Mouse (Mus musculus) stomach, postnatal 0 days (tissue): Measurements from ENCODE around the gene Prrg1.

ENCODE experiments used
- CTCF ChIP-seq: IDR thresholded peaks from 2 replicates; pipeline ENCODE4 v1.5.1; 2016; ENCODE audit warnings: antibody characterized with exemption, low read depth, mild to moderate bottlenecking, moderate library complexity
- EP300 ChIP-seq: optimal IDR thresholded peaks from 2 replicates; pipeline ENCODE3; 2016; ENCODE audit warnings: antibody characterized with exemption

DNA sequence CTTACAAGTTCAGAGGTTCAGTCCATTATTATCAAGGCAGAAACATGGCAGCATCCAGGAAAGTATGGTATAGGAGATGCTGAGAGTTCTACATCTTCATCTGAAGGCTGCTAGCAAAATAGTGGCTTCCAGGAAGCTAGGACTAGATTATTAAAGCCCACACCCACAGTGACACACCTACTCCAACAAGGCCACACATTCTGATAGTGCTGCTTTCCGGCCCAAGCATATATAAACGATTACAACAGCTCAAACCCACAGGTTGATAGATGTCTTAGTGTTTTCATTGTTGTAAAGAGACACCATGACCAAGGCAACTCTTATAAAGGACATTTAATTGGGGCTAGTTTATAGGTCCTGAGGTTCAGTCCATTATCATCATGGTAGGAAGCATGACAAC lies 30.3 kb downstream of the Prrg1 start:
- no peak for TF ChIP-seq CTCF
- TF ChIP-seq EP300, result no peak
